Comparison of ENCODE assay signal across 18 mouse cellular contexts in genomic region chr14:103515419-103515818, GRCm38 (mm10). TPM values are rescaled to one million over a fixed set of nuclear protein-coding genes. Genes with fewer than 3 reads are reported as not detected.
"Had no signal": no experiment of that assay in that cellular context is flagged by ENCODE, and none has a peak within 500 bp of the region (broad histone marks: within the 10 kb centered on the region; RNA-seq: fewer than 3 reads in every experiment).

No protein-coding gene starts in this region.

- DNase-seq: retina, postnatal 1 day; right cerebral cortex, adult 18-20 months; right cerebral cortex, postnatal 14 days; right cerebral cortex, postnatal 25 days; right cerebral cortex, postnatal 4 days; spleen, adult 18-20 months; thymus, adult 18-20 months; thymus, adult 2 months; thymus, postnatal 14 days; thymus, postnatal 25 days; thymus, postnatal 36 days; thymus, postnatal 4 days had no signal

- H3K36me3 ChIP-seq: neural tube, embryonic 13.5 days; neural tube, embryonic 15.5 days; stomach, embryonic 15.5 days had no signal

- H3K9me3 ChIP-seq: neural tube, embryonic 15.5 days; stomach, embryonic 15.5 days had no signal

- H3K4me2 ChIP-seq: neural tube, embryonic 13.5 days; neural tube, embryonic 15.5 days; stomach, embryonic 15.5 days had no signal

- H3K27ac ChIP-seq: neural tube, embryonic 13.5 days; neural tube, embryonic 15.5 days; stomach, embryonic 15.5 days; stomach, postnatal 0 days had no signal

- H3K9ac ChIP-seq: neural tube, embryonic 13.5 days; neural tube, embryonic 15.5 days; stomach, embryonic 15.5 days had no signal

- H3K27me3 ChIP-seq: neural tube, embryonic 13.5 days; neural tube, embryonic 15.5 days; stomach, embryonic 15.5 days had no signal

- H3K4me3 ChIP-seq: neural tube, embryonic 13.5 days; neural tube, embryonic 15.5 days; stomach, embryonic 15.5 days had no signal

RNA-seq across cellular contexts. Expression of gene Scel, which starts 2.3 kb away (rescaled TPM):
- polyA plus RNA-seq: small intestine, adult 2 months; testis, adult 2 months had no signal
